Mouse (Mus musculus) midbrain, embryonic 14.5 days (tissue): ENCODE measurements around the gene Pdzk1ip1. TPM values are rescaled to one million over a fixed set of nuclear protein-coding genes. Genes with fewer than 3 reads are reported as not detected.

Experiments
- ATAC-seq: fragments of 200-750 bp; cut with Nextera tagmentation; 2 replicates; pipeline ENCODE4 v1.8.0; 2017; ENCODE audit warnings: moderate number of reproducible peaks, moderate library complexity; ENCODE audit not compliant: low FRiP score, low TSS enrichment
- DNase-seq: peaks from one replicate; pipeline ENCODE4 v3.0.0-alpha.2; 2015
- H3K27ac ChIP-seq: fragments of 300-500 bp; sonication (generic); replicated peaks from 2 replicates; pipeline ENCODE4 v1.5.1; 2014; ENCODE audit warnings: mild to moderate bottlenecking, low read depth, low read length, moderate library complexity
- H3K27me3 ChIP-seq: fragments of 300-500 bp; sonication (generic); 2 replicates; pipeline ENCODE4 v1.6.1; 2014; ENCODE audit warnings: low read length, control low read depth, mixed read lengths; ENCODE audit not compliant: control insufficient read depth, insufficient read depth
- H3K36me3 ChIP-seq: fragments of 300-500 bp; sonication (generic); 2 replicates; pipeline ENCODE4 v1.6.1; 2014; ENCODE audit warnings: low read length, control low read depth; ENCODE audit not compliant: control insufficient read depth, insufficient read depth
- H3K4me1 ChIP-seq: fragments of 300-500 bp; sonication (generic); 2 replicates; pipeline ENCODE4 v1.6.1; 2014; ENCODE audit warnings: mild to moderate bottlenecking, antibody characterized with exemption, low read length, control low read depth; ENCODE audit not compliant: control insufficient read depth, insufficient read depth
- H3K4me2 ChIP-seq: fragments of 300-500 bp; sonication (generic); 2 replicates; pipeline ENCODE4 v1.6.1; 2014; ENCODE audit warnings: mild to moderate bottlenecking, low read length, moderate library complexity
- H3K4me3 ChIP-seq: fragments of 300-500 bp; sonication (generic); replicated peaks from 2 replicates; pipeline ENCODE4 v1.5.1; 2014; ENCODE audit warnings: low read depth, low read length
- H3K9ac ChIP-seq: fragments of 300-500 bp; sonication (generic); replicated peaks from 2 replicates; pipeline ENCODE4 v1.6.1; 2014; ENCODE audit warnings: mild to moderate bottlenecking, low read length, moderate library complexity
- H3K9me3 ChIP-seq: fragments of 300-500 bp; sonication (generic); 2 replicates; pipeline ENCODE4 v1.6.1; 2016; ENCODE audit warnings: low read length, control low read depth, mixed read lengths; ENCODE audit not compliant: control insufficient read depth
- WGBS: fragments of 180-500 bp; shearing (Covaris S2); extraction: QIAGEN DNeasy Blood & Tissue Kit; methylation state at CpG from one replicate; pipeline ENCODE4 v1.1.7; 2014; 5-methylcytosine and 5-hydroxymethylcytosine counted together
- polyA plus RNA-seq: library from polyadenylated mRNA; unstranded; fragments of >200 nt; fragmentation: Nextera tagmentation; extraction: Ambion mirVana; gene quantifications from 2 replicates; pipeline ENCODE4 v1.2.1, GENCODE M21; 2014

Pdzk1ip1 gene
- polyA plus RNA-seq, 1 experiment from 2014 or later = 4.5 TPM

- Histone ChIP-seq H3K27ac (peak within 1 kb of the TSS; percentile 95), H3K27me3 (peaks cover 67% of the 10 kb centered on the region), H3K4me3 (peak within 1 kb of the TSS; percentile 43), H3K9me3 (no peaks in the 10 kb centered on the region), H3K4me2 (peak within 1 kb of the TSS; percentile 97), H3K36me3 (no peaks in the 10 kb centered on the region), H3K4me1 (0 out of 2 replicates have a peak, but pooled peaks cover 6% of the 10 kb centered on the region), H3K9ac (peak within 1 kb of the TSS; percentile 68)
- DNase-seq = peak; percentile 87
- WGBS = under 1% methylated on average over 60 of the region's 60 CpGs
- ATAC-seq = peak; percentile 82
Measured at GRCm38 (mm10) chr4:115056371-115056920, 32.1 kb upstream of the Pdzk1ip1 start, which contains the start of gene Tal1. Gene Tal1 (plus strand): TSS chr4:115056426.

- under 1% methylated on average over 48 of the region's 48 CpGs for WGBS
- H3K9me3 ChIP-seq = no peaks in the 10 kb centered on the region
- peaks cover 68% of the 10 kb centered on the region for H3K27me3 ChIP-seq
- ATAC-seq = peak; percentile 69
- H3K4me3 ChIP-seq = peak overlapping the region; percentile 43
- peak overlapping the region; percentile 68 for H3K9ac ChIP-seq
- H3K4me2 ChIP-seq = peak overlapping the region; percentile 97
- peak overlapping the region; percentile 95 for H3K27ac ChIP-seq
- DNase-seq = peak; percentile 76
- H3K4me1 ChIP-seq = 0 out of 2 replicates have a peak, but pooled peaks cover 6% of the 10 kb centered on the region
- no peaks in the 10 kb centered on the region for H3K36me3 ChIP-seq
Measured at GRCm38 (mm10) chr4:115056921-115057673, 31.4 kb upstream of the Pdzk1ip1 start.

- WGBS = under 1% methylated on average over 33 of the region's 33 CpGs
- Histone ChIP-seq H3K4me2 (peak overlapping the region; percentile 97), H3K27me3 (peaks cover 69% of the 10 kb centered on the region), H3K4me3 (peak overlapping the region; percentile 43), H3K4me1 (0 out of 2 replicates have a peak, but pooled peaks cover 6% of the 10 kb centered on the region), H3K9ac (peak overlapping the region; percentile 68), H3K27ac (peak overlapping the region; percentile 95), H3K36me3 (no peaks in the 10 kb centered on the region), H3K9me3 (no peaks in the 10 kb centered on the region)
- ATAC-seq (peak; percentile 25; the same call in 1 of the 2 replicates), DNase-seq (peak; percentile 54)
Measured at GRCm38 (mm10) chr4:115057674-115058316, 30.7 kb upstream of the Pdzk1ip1 start.

- Histone ChIP-seq H3K9me3 (no peaks in the 10 kb centered on the region), H3K4me2 (peak overlapping the region; percentile 97), H3K9ac (peak overlapping the region; percentile 68), H3K4me3 (peak overlapping the region; percentile 43), H3K27ac (peak overlapping the region; percentile 95), H3K27me3 (peaks cover 69% of the 10 kb centered on the region), H3K4me1 (0 out of 2 replicates have a peak, but pooled peaks cover 6% of the 10 kb centered on the region), H3K36me3 (no peaks in the 10 kb centered on the region)
- 1% methylated on average over 20 of the region's 20 CpGs for WGBS
- DNase-seq = peak; percentile 70
- no peak for ATAC-seq
Measured at GRCm38 (mm10) chr4:115058317-115058761, 30.2 kb upstream of the Pdzk1ip1 start.

GRCm38 (mm10) chr4:115058871-115059590 lies 29.5 kb upstream of the Pdzk1ip1 start:
- peak overlapping the region; percentile 97 for H3K4me2 ChIP-seq
- peak; percentile 56 for DNase-seq
- H3K9me3 ChIP-seq = no peaks in the 10 kb centered on the region
- H3K4me3 ChIP-seq = peak overlapping the region; percentile 43
- H3K27ac ChIP-seq = peak overlapping the region; percentile 95
- no peaks in the 10 kb centered on the region for H3K36me3 ChIP-seq
- under 1% methylated on average over 23 of the region's 23 CpGs for WGBS
- peaks cover 71% of the 10 kb centered on the region for H3K27me3 ChIP-seq
- peak overlapping the region; percentile 68 for H3K9ac ChIP-seq
- H3K4me1 ChIP-seq = 0 out of 2 replicates have a peak, but pooled peaks cover 6% of the 10 kb centered on the region
- no peak for ATAC-seq

GRCm38 (mm10) chr4:115059871-115060270 lies 28.6 kb upstream of the Pdzk1ip1 start:
- DNase-seq = peak; percentile 58
- ATAC-seq = no peak
- WGBS = 6% methylated on average over 12 of the region's 12 CpGs
- peaks cover 71% of the 10 kb centered on the region for H3K27me3 ChIP-seq
- no peaks in the 10 kb centered on the region for H3K9me3 ChIP-seq
- H3K4me2 ChIP-seq = peak overlapping the region; percentile 97
- peak overlapping the region; percentile 95 for H3K27ac ChIP-seq
- H3K9ac ChIP-seq = peak overlapping the region; percentile 68
- peaks cover 6% of the 10 kb centered on the region; the same call in 1 of the 2 replicates for H3K4me1 ChIP-seq
- H3K4me3 ChIP-seq = peak overlapping the region; percentile 43
- H3K36me3 ChIP-seq = no peaks in the 10 kb centered on the region

- Histone ChIP-seq H3K27me3 (peaks cover 71% of the 10 kb centered on the region), H3K4me1 (peaks cover 6% of the 10 kb centered on the region; the same call in 1 of the 2 replicates), H3K4me3 (peak overlapping the region; percentile 43), H3K9ac (peak overlapping the region; percentile 68), H3K27ac (peak overlapping the region; percentile 95), H3K36me3 (no peaks in the 10 kb centered on the region), H3K4me2 (peak overlapping the region; percentile 97), H3K9me3 (no peaks in the 10 kb centered on the region)
- DNase-seq = peak; percentile 13
- no peak for ATAC-seq
- 6% methylated on average over 3 of the region's 3 CpGs for WGBS
Measured at GRCm38 (mm10) chr4:115060753-115061152, 27.8 kb upstream of the Pdzk1ip1 start.

- Histone ChIP-seq H3K9ac (peak overlapping the region; percentile 66; the same call in 1 of the 2 replicates), H3K27me3 (peaks cover 67% of the 10 kb centered on the region), H3K9me3 (no peaks in the 10 kb centered on the region), H3K36me3 (0 out of 2 replicates have a peak, but pooled peaks cover 3% of the 10 kb centered on the region), H3K4me3 (peak overlapping the region; percentile 52), H3K4me1 (peaks cover 6% of the 10 kb centered on the region; the same call in 1 of the 2 replicates), H3K27ac (peak overlapping the region; percentile 73), H3K4me2 (peak overlapping the region; percentile 97)
- DNase-seq (peak; percentile 31), ATAC-seq (no peak)
- under 1% methylated on average over 9 of the region's 9 CpGs for WGBS
Measured at GRCm38 (mm10) chr4:115062540-115062874, 26.0 kb upstream of the Pdzk1ip1 start.
